Mouse (Mus musculus): ENCODE data around the gene Pcgf6. TPM values are rescaled to one million over a fixed set of nuclear protein-coding genes. Genes with fewer than 3 reads are reported as not detected.

Gene Pcgf6
- polyA plus RNA-seq, 1 experiment from 2014 or later = 26.8 TPM

- no peak overlapping the region for H3K9ac ChIP-seq (ENCODE audit: low read depth, low read length)
- no peak for ATAC-seq
- H3K4me1 ChIP-seq (ENCODE audit: control insufficient read depth, insufficient read depth, low read depth, low read length) = peaks cover 12% of the 10 kb centered on the region
- H3K27me3 ChIP-seq (replicated peaks; ENCODE audit: control insufficient read depth, insufficient read depth, low read length) = no peaks in the 10 kb centered on the region
- no peaks in the 10 kb centered on the region for H3K36me3 ChIP-seq (ENCODE audit: control insufficient read depth, insufficient read depth, low read length)
- H3K9me3 ChIP-seq (ENCODE audit: control insufficient read depth, low read length) = no peaks in the 10 kb centered on the region
- no peak overlapping the region for H3K4me3 ChIP-seq (ENCODE audit: low read length)
- H3K4me2 ChIP-seq (ENCODE audit: low read length) = no peak overlapping the region
- H3K27ac ChIP-seq (ENCODE audit: low read depth, low read length) = no peak overlapping the region
- WGBS = 89% methylated on average over 4 of the region's 4 CpGs
Measured at GRCm38 (mm10) chr19:47053471-47053870, 2.8 kb upstream of the Pcgf6 start.

GRCm38 (mm10) chr19:47052927-47053326, 2.2 kb upstream of the Pcgf6 start:
- Histone ChIP-seq H3K4me2 (ENCODE audit: low read length) (no peak overlapping the region), H3K4me1 (ENCODE audit: control insufficient read depth, insufficient read depth, low read depth, low read length) (peaks cover 12% of the 10 kb centered on the region), H3K36me3 (ENCODE audit: control insufficient read depth, insufficient read depth, low read length) (no peaks in the 10 kb centered on the region), H3K4me3 (ENCODE audit: low read length) (no peak overlapping the region), H3K9ac (ENCODE audit: low read depth, low read length) (no peak overlapping the region), H3K27ac (ENCODE audit: low read depth, low read length) (no peak overlapping the region), H3K27me3 (replicated peaks; ENCODE audit: control insufficient read depth, insufficient read depth, low read length) (no peaks in the 10 kb centered on the region), H3K9me3 (ENCODE audit: control insufficient read depth, low read length) (no peaks in the 10 kb centered on the region)
- 81% methylated on average over 4 of the region's 4 CpGs for WGBS
- no peak for ATAC-seq

DNA sequence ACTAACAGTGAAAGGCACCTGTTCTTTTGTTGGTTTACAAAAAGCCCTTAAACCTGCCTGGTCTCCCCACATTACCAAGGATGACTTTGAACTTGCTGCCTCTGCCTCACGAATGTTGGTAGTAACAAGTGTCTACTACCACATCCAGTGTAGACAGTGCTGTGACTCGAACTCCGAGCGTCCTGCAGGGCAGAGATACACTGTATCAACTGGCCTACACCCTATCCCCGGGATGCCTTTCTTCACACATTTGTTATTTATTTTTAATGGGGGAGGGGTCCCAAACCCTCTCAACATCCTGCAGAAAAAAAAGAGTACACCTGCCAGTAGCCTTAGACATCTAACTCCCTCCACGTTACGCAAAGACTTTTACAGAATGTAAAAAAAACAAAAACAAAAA, 866 bp downstream of the Pcgf6 start:
- no peak for ATAC-seq
- Histone ChIP-seq H3K4me1 (ENCODE audit: control insufficient read depth, insufficient read depth, low read depth, low read length) (peaks cover 12% of the 10 kb centered on the region), H3K9me3 (ENCODE audit: control insufficient read depth, low read length) (no peaks in the 10 kb centered on the region), H3K4me2 (ENCODE audit: low read length) (peak overlapping the region; percentile 75), H3K9ac (ENCODE audit: low read depth, low read length) (peak overlapping the region; percentile 80), H3K27ac (ENCODE audit: low read depth, low read length) (peak overlapping the region; percentile 84), H3K4me3 (ENCODE audit: low read length) (peak overlapping the region; percentile 69), H3K36me3 (ENCODE audit: control insufficient read depth, insufficient read depth, low read length) (0 out of 2 replicates have a peak, but pooled peaks cover 2% of the 10 kb centered on the region), H3K27me3 (replicated peaks; ENCODE audit: control insufficient read depth, insufficient read depth, low read length) (no peaks in the 10 kb centered on the region)
- 5% methylated on average over 7 of the region's 7 CpGs for WGBS

GRCm38 (mm10) chr19:47049061-47049460, 1.6 kb downstream of the Pcgf6 start:
- ATAC-seq = no peak
- H3K27ac ChIP-seq (ENCODE audit: low read depth, low read length) = no peak overlapping the region
- WGBS = 63% methylated on average over 4 of the region's 4 CpGs
- H3K9ac ChIP-seq (ENCODE audit: low read depth, low read length) = no peak overlapping the region; the same call in 1 of the 2 replicates
- H3K4me2 ChIP-seq (ENCODE audit: low read length) = peak overlapping the region; percentile 75
- H3K36me3 ChIP-seq (ENCODE audit: control insufficient read depth, insufficient read depth, low read length) = 0 out of 2 replicates have a peak, but pooled peaks cover 2% of the 10 kb centered on the region
- H3K4me3 ChIP-seq (ENCODE audit: low read length) = no peak overlapping the region
- H3K4me1 ChIP-seq (ENCODE audit: control insufficient read depth, insufficient read depth, low read depth, low read length) = peaks cover 12% of the 10 kb centered on the region
- H3K9me3 ChIP-seq (ENCODE audit: control insufficient read depth, low read length) = no peaks in the 10 kb centered on the region
- no peaks in the 10 kb centered on the region for H3K27me3 ChIP-seq (replicated peaks; ENCODE audit: control insufficient read depth, insufficient read depth, low read length)

DNA sequence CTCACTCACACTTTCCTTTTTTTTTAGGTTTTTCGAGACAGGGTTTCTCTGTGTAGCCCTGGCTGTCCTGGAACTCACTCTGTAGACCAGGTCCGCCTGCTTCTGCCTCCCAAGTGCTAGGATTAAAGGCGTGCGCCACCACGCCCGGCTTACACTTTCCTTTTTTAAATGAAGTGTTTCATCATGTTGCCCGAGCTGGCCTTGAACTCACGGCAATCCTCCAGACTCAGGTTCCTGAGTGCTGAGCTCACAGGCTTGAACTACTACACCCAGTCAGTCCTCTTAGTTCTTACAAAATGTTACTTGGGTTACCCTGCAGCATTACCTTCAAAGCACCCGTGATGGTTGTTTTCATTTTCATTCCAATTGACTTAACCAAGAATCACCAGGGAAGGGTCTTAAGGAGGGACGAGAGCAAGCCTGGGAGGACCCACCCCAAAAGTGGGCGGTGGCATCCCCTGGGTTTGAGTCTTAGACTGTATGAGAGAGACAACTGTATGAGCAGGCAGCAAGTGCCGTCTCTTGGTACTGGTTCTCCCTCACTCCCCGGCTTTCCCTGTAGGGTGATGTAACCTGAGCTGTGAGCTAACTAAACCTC, 3.4 kb downstream of the Pcgf6 start:
- Histone ChIP-seq H3K9ac (ENCODE audit: low read depth, low read length) (no peak overlapping the region), H3K27ac (ENCODE audit: low read depth, low read length) (no peak overlapping the region), H3K9me3 (ENCODE audit: control insufficient read depth, low read length) (no peaks in the 10 kb centered on the region), H3K36me3 (ENCODE audit: control insufficient read depth, insufficient read depth, low read length) (0 out of 2 replicates have a peak, but pooled peaks cover 2% of the 10 kb centered on the region), H3K27me3 (replicated peaks; ENCODE audit: control insufficient read depth, insufficient read depth, low read length) (no peaks in the 10 kb centered on the region), H3K4me2 (ENCODE audit: low read length) (no peak overlapping the region), H3K4me3 (ENCODE audit: low read length) (no peak overlapping the region), H3K4me1 (ENCODE audit: control insufficient read depth, insufficient read depth, low read depth, low read length) (peaks cover 12% of the 10 kb centered on the region)
- no peak for ATAC-seq
- 91% methylated on average over 13 of the region's 13 CpGs for WGBS

DNA sequence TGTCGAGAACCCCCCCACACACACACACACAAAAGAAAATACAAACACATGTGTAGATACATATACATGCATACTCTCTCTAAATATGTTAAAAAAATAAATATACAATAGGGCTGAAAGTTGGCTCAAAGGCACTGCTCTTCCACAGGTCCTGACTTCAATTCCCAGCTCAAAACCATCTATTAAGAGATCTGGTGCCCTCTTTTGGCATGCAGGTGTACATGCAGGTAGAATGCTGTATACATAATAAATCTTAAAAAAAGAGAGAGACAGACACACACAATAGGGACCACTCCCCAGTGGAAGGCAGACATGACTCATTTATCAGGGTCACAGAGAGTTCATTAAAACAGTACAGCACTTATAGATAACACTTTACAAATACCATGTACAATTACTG, 4.4 kb downstream of the Pcgf6 start:
- H3K27me3 ChIP-seq (replicated peaks; ENCODE audit: control insufficient read depth, insufficient read depth, low read length) = no peaks in the 10 kb centered on the region
- H3K9ac ChIP-seq (ENCODE audit: low read depth, low read length) = no peak overlapping the region
- H3K4me3 ChIP-seq (ENCODE audit: low read length) = no peak overlapping the region
- WGBS = 94% methylated on average over 1 of the region's 1 CpGs
- peaks cover 2% of the 10 kb centered on the region; the same call in 1 of the 2 replicates for H3K36me3 ChIP-seq (ENCODE audit: control insufficient read depth, insufficient read depth, low read length)
- no peak overlapping the region for H3K27ac ChIP-seq (ENCODE audit: low read depth, low read length)
- H3K9me3 ChIP-seq (ENCODE audit: control insufficient read depth, low read length) = no peaks in the 10 kb centered on the region
- no peak for ATAC-seq
- H3K4me1 ChIP-seq (ENCODE audit: control insufficient read depth, insufficient read depth, low read depth, low read length) = peaks cover 12% of the 10 kb centered on the region
- no peak overlapping the region for H3K4me2 ChIP-seq (ENCODE audit: low read length)

- H3K36me3 ChIP-seq (ENCODE audit: control insufficient read depth, insufficient read depth, low read length) = peaks cover 11% of the 10 kb centered on the region
- H3K4me2 ChIP-seq (ENCODE audit: low read length) = no peak overlapping the region
- WGBS = 91% methylated on average over 3 of the region's 3 CpGs
- H3K9me3 ChIP-seq (ENCODE audit: control insufficient read depth, low read length) = no peaks in the 10 kb centered on the region
- ATAC-seq = no peak
- no peaks in the 10 kb centered on the region for H3K27me3 ChIP-seq (replicated peaks; ENCODE audit: control insufficient read depth, insufficient read depth, low read length)
- no peak overlapping the region for H3K27ac ChIP-seq (ENCODE audit: low read depth, low read length)
- no peak overlapping the region for H3K9ac ChIP-seq (ENCODE audit: low read depth, low read length)
- H3K4me3 ChIP-seq (ENCODE audit: low read length) = no peak overlapping the region
- H3K4me1 ChIP-seq (ENCODE audit: control insufficient read depth, insufficient read depth, low read depth, low read length) = no peaks in the 10 kb centered on the region
Measured at GRCm38 (mm10) chr19:47043608-47044007, 7.1 kb downstream of the Pcgf6 start.

GRCm38 (mm10) chr19:47040720-47041473, 9.8 kb downstream of the Pcgf6 start:
- H3K9me3 ChIP-seq (ENCODE audit: control insufficient read depth, low read length) = no peaks in the 10 kb centered on the region
- H3K27ac ChIP-seq (ENCODE audit: low read depth, low read length) = no peak overlapping the region
- no peak overlapping the region for H3K4me3 ChIP-seq (ENCODE audit: low read length)
- H3K4me2 ChIP-seq (ENCODE audit: low read length) = no peak overlapping the region
- H3K36me3 ChIP-seq (ENCODE audit: control insufficient read depth, insufficient read depth, low read length) = peaks cover 14% of the 10 kb centered on the region
- 87% methylated on average over 3 of the region's 3 CpGs for WGBS
- no peak for ATAC-seq
- H3K4me1 ChIP-seq (ENCODE audit: control insufficient read depth, insufficient read depth, low read depth, low read length) = no peaks in the 10 kb centered on the region
- H3K9ac ChIP-seq (ENCODE audit: low read depth, low read length) = no peak overlapping the region
- H3K27me3 ChIP-seq (replicated peaks; ENCODE audit: control insufficient read depth, insufficient read depth, low read length) = no peaks in the 10 kb centered on the region

GRCm38 (mm10) chr19:47036596-47036995, 14.1 kb downstream of the Pcgf6 start:
- no peak for ATAC-seq
- Histone ChIP-seq H3K27ac (ENCODE audit: low read depth, low read length) (no peak overlapping the region), H3K4me3 (ENCODE audit: low read length) (no peak overlapping the region), H3K27me3 (replicated peaks; ENCODE audit: control insufficient read depth, insufficient read depth, low read length) (no peaks in the 10 kb centered on the region), H3K9ac (ENCODE audit: low read depth, low read length) (no peak overlapping the region), H3K4me2 (ENCODE audit: low read length) (no peak overlapping the region), H3K36me3 (ENCODE audit: control insufficient read depth, insufficient read depth, low read length) (peaks cover 27% of the 10 kb centered on the region), H3K4me1 (ENCODE audit: control insufficient read depth, insufficient read depth, low read depth, low read length) (no peaks in the 10 kb centered on the region), H3K9me3 (ENCODE audit: control insufficient read depth, low read length) (no peaks in the 10 kb centered on the region)
- WGBS = 86% methylated on average over 3 of the region's 3 CpGs
